Mouse (Mus musculus) intestine, postnatal 0 days (tissue): ENCODE data around the gene Uhrf1bp1l. TPM values are rescaled to one million over a fixed set of nuclear protein-coding genes. Genes with fewer than 3 reads are reported as not detected.

Source experiments
- ATAC-seq: fragments of 200-750 bp; cut with Nextera tagmentation; 2 replicates; pipeline ENCODE4 v1.8.0; 2017; ENCODE audit warnings: mild to moderate bottlenecking, moderate TSS enrichment, moderate library complexity
- H3K27ac ChIP-seq: fragments of 300-500 bp; sonication (generic); 2 replicates; pipeline ENCODE4 v1.5.1; 2014; ENCODE audit warnings: mild to moderate bottlenecking, low read depth, low read length, moderate library complexity
- H3K27me3 ChIP-seq: fragments of 300-500 bp; sonication (generic); replicated peaks from 2 replicates; pipeline ENCODE4 v1.6.1; 2014; ENCODE audit warnings: low read length, mixed read lengths; ENCODE audit not compliant: control insufficient read depth, insufficient read depth
- H3K36me3 ChIP-seq: fragments of 300-500 bp; sonication (generic); 2 replicates; pipeline ENCODE4 v1.6.1; 2014; ENCODE audit warnings: mild to moderate bottlenecking, moderate library complexity; ENCODE audit not compliant: control insufficient read depth, insufficient read depth
- H3K4me1 ChIP-seq: fragments of 300-500 bp; sonication (generic); replicated peaks from 2 replicates; pipeline ENCODE4 v1.6.1; 2014; ENCODE audit warnings: antibody characterized with exemption, low read length, mixed read lengths; ENCODE audit not compliant: control insufficient read depth, insufficient read depth
- H3K4me2 ChIP-seq: fragments of 300-500 bp; sonication (generic); replicated peaks from 2 replicates; pipeline ENCODE4 v1.6.1; 2014; ENCODE audit warnings: low read depth, mild to moderate bottlenecking, moderate library complexity
- H3K4me3 ChIP-seq: fragments of 300-500 bp; sonication (generic); 2 replicates; pipeline ENCODE4 v1.5.1; 2014; ENCODE audit warnings: low read depth, low read length
- H3K9ac ChIP-seq: fragments of 300-500 bp; sonication (generic); 2 replicates; pipeline ENCODE4 v1.6.1; 2014; ENCODE audit warnings: mild to moderate bottlenecking, low read depth, low read length
- H3K9me3 ChIP-seq: fragments of 300-500 bp; sonication (generic); 2 replicates; pipeline ENCODE4 v1.6.1; 2016; ENCODE audit warnings: mixed run types; ENCODE audit not compliant: control insufficient read depth
- CTCF ChIP-seq: sonication (generic); IDR thresholded peaks from 2 replicates; pipeline ENCODE4 v1.5.1; 2016; ENCODE audit warnings: low read depth, mild to moderate bottlenecking, control low read depth, antibody characterized with exemption, moderate library complexity
- WGBS: fragments of 180-500 bp; shearing (Covaris S2); extraction: QIAGEN DNeasy Blood & Tissue Kit; methylation state at CpG from one replicate; pipeline ENCODE4 v1.1.7; 2014; 5-methylcytosine and 5-hydroxymethylcytosine counted together
- polyA plus RNA-seq: library from polyadenylated mRNA; unstranded; fragments of >200 nt; fragmentation: Nextera tagmentation; extraction: Ambion mirVana; gene quantifications from 2 replicates; pipeline ENCODE4 v1.2.1, GENCODE M21; 2015

Uhrf1bp1l gene
- polyA plus RNA-seq, 1 experiment from 2014 or later = 8.0 TPM

DNA sequence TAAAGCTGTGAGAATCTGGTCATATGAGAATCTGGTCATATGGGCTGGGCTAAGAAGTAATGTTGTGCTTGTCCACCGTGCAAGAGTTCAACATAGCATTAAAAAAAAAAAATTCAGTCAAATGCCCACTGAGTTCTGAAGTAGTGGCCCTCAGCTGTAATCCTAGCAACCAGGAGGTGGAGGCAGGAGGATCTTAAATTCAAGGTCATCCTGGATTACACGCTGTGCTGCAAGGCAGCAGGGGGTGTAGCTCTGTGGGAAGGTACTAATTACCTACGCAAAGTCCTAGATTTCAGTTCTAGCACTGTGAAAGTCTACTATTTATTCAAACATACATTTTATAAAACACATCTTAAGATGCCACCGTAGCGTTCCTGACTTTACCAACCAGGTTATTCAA is 13.4 kb upstream of the Uhrf1bp1l start:
- no peaks in the 10 kb centered on the region for H3K27me3 ChIP-seq
- 9% methylated on average over 5 of the region's 5 CpGs for WGBS

DNA sequence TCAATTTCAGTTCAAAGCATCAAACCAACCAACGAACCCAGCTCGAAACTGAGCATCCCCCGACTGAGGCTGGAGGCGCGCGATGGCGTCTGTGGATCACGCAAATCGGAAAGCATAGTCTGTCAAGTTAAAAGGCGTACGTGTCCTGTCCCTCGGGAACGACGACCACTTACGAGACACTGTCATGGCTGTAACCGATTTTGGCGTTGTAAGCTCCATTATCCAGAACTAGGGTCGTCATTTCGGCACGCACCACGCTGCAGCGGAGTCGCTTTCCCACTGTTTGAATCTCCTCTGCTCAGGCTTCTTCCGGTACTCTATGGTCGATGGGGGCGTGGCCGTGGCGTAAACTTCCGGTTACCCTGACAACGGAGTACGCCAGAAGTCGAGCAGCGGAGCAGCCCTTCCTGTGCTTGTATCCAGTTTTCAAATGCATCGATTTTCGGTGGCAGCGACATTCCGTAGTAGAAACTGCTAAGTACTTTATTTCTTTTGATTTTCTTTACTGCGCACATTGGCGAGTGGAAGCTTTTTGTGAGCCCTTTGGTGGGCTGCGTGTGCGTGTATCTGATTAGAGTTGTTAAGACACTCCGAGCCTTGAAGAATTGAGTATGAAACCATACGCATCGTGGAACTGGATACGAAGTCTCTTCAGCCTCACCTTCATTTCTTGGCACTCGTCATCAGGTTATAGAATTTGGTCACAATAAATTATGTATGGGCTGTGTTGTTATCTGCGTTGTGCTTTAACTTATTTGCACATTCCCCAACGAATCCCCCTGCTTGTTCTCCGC is 12.6 kb upstream of the Uhrf1bp1l start, which contains the start of gene Actr6:
TSS of gene Actr6 (minus strand) at position 295 of the 794 bp plus-strand sequence.
- TF ChIP-seq CTCF = no peak
- peaks cover under 1% of the 10 kb centered on the region; the same call in 1 of the 2 replicates for H3K36me3 ChIP-seq
- H3K9me3 ChIP-seq = no peaks in the 10 kb centered on the region
- H3K4me1 ChIP-seq = no peaks in the 10 kb centered on the region; the same call in 1 of the 2 replicates
- WGBS = under 1% methylated on average over 49 of the region's 49 CpGs
- H3K9ac ChIP-seq = peak within 1 kb of the TSS; percentile 40
- H3K4me3 ChIP-seq = peak within 1 kb of the TSS; percentile 77
- peak within 1 kb of the TSS; percentile 74 for H3K4me2 ChIP-seq
- no peaks in the 10 kb centered on the region for H3K27me3 ChIP-seq
- no peak within 1 kb of the TSS for H3K27ac ChIP-seq
- peak; percentile 99 for ATAC-seq

More for the DNA sequence above, 13.4 kb upstream of the Uhrf1bp1l start:
- no peaks in the 10 kb centered on the region for H3K9me3 ChIP-seq
- no peaks in the 10 kb centered on the region; the same call in 1 of the 2 replicates for H3K4me1 ChIP-seq
- H3K4me2 ChIP-seq = peak overlapping the region; percentile 74
- TF ChIP-seq CTCF = no peak
- peaks cover 5% of the 10 kb centered on the region; the same call in 1 of the 2 replicates for H3K36me3 ChIP-seq
- ATAC-seq = no peak
- peak overlapping the region; percentile 77 for H3K4me3 ChIP-seq
- no peak overlapping the region for H3K27ac ChIP-seq
- peak overlapping the region; percentile 40 for H3K9ac ChIP-seq

DNA sequence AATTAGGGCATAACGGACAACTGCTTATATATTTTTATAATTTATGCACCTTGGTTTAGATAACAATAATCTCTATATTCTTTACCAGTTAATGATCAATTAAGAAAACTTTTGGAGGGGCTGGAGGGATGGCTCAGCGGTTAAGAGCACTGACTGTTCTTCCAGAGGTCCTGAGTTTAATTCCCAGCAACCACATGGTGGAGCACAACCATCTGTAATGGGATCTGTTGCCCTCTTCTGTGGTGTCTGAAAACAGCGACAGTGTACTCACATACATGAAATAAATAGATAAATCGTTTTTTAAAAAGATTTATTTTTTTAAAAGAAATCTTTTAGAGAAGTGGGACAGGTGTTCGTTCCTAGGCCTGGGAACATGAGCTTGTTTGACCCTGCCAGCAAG is 7.7 kb upstream of the Uhrf1bp1l start:
- TF ChIP-seq CTCF = peak; percentile 45
- Histone ChIP-seq H3K27me3 (0 out of 2 replicates have a peak, but pooled peaks cover 2% of the 10 kb centered on the region), H3K36me3 (no peaks in the 10 kb centered on the region), H3K4me2 (no peak overlapping the region), H3K4me1 (no peaks in the 10 kb centered on the region), H3K9me3 (no peaks in the 10 kb centered on the region), H3K27ac (no peak overlapping the region), H3K4me3 (no peak overlapping the region), H3K9ac (no peak overlapping the region)
- 32% methylated on average over 5 of the region's 5 CpGs for WGBS
- ATAC-seq = no peak

DNA sequence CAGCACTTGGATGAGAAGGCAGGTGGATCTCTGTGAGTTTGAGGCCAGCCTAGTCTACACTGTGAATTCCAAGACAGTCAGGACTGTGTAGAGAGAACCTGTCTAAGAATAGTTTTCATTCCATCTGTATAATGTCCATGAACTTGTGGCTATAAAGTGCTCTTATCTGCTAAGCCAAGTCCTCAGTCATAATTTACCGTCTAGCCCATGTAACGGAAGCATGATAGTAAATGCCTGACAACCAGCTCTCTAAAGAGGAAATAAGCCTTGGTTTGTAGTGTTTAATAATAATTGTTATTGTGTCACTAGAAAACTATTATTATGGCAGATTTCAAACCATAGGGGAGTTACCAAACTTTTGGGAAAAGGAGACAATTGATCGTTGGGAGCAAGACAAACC is 6.9 kb upstream of the Uhrf1bp1l start:
- Histone ChIP-seq H3K4me3 (no peak overlapping the region), H3K9ac (no peak overlapping the region), H3K4me2 (no peak overlapping the region), H3K9me3 (no peaks in the 10 kb centered on the region), H3K27me3 (0 out of 2 replicates have a peak, but pooled peaks cover 2% of the 10 kb centered on the region), H3K4me1 (no peaks in the 10 kb centered on the region), H3K27ac (no peak overlapping the region), H3K36me3 (no peaks in the 10 kb centered on the region)
- WGBS = 55% methylated on average over 3 of the region's 3 CpGs
- ATAC-seq = no peak
- no peak for TF ChIP-seq CTCF

DNA sequence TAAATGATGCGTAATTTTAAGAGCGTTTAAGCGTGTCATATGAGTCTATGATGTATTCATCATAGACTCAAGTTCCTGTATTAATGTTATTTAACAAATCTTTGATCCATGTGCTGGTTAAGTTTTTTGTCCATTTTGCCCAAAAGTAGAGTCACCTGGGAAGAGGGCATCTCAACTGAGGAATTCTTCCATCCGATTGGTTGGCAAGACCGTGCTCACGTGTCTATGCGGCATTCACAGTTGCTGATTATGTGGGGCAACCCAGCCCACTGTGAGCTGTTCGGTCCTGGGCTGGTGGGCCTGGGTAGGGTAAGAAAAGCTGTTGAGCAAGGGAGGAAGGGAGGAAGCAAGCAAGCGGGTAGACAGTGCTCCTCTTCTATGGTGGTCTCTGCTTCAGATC is 6.4 kb upstream of the Uhrf1bp1l start:
- Histone ChIP-seq H3K27me3 (0 out of 2 replicates have a peak, but pooled peaks cover 2% of the 10 kb centered on the region), H3K27ac (no peak overlapping the region), H3K4me3 (no peak overlapping the region), H3K4me1 (no peaks in the 10 kb centered on the region), H3K4me2 (no peak overlapping the region), H3K9ac (no peak overlapping the region), H3K9me3 (no peaks in the 10 kb centered on the region), H3K36me3 (no peaks in the 10 kb centered on the region)
- 89% methylated on average over 9 of the region's 9 CpGs for WGBS
- no peak for TF ChIP-seq CTCF
- ATAC-seq = no peak

DNA sequence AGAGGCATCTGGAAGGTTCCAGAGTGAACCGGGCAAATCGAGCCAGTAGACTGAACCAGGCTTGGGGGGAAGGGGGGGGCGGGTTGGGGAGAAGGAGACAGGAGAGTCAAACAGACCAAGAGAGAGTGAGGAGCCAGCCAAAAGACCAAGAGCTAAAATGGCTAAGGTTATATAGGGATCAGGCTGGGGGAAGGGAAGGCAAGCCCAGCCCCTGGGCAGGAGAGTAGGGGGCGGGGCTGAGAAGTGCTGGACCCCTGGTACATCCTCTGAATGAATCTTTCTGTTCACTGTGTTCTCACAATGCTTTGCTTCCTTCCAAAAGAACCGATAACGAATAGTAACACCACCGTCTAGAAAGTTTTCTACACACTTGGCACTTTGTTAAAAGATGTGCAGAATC is 5.1 kb upstream of the Uhrf1bp1l start:
- 52% methylated on average over 7 of the region's 7 CpGs for WGBS
- no peaks in the 10 kb centered on the region for H3K36me3 ChIP-seq
- no peak for TF ChIP-seq CTCF
- H3K4me1 ChIP-seq = no peaks in the 10 kb centered on the region
- 0 out of 2 replicates have a peak, but pooled peaks cover 2% of the 10 kb centered on the region for H3K27me3 ChIP-seq
- H3K9ac ChIP-seq = no peak overlapping the region
- H3K27ac ChIP-seq = no peak overlapping the region
- ATAC-seq = no peak
- no peak overlapping the region for H3K4me3 ChIP-seq
- no peaks in the 10 kb centered on the region for H3K9me3 ChIP-seq
- no peak overlapping the region for H3K4me2 ChIP-seq
